Mouse (Mus musculus): Measurements from ENCODE around the gene Oasl2. TPM values are rescaled to one million over a fixed set of nuclear protein-coding genes. Genes with fewer than 3 reads are reported as not detected.
A peak's percentile ranks its signal among the peaks of the same experiment; 100 is the strongest.
"Not testable (repeated sequence)": the region's sequence is repeated elsewhere in the genome, so short reads cannot be mapped to it uniquely, and the experiment has no call there.

Oasl2 gene
- polyA plus RNA-seq, 1 experiment: 53.4 TPM

DNA sequence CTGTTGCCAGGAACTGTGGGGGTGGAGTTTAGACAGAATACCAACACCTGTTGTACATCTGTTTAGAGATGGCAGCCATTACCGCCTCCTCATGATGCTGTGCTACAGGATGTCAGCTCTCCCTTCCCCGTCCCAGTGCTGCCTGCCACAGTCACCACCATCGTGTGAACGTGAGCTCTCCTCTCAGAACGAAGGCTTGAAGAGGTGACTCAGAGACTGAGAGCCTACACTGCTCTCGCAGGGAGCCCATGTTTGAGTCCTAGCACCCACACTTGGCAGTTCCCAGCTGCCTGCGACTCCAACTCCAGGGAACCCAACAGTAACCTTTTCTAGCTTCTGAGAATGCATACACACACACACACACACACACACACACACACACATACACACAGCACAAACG lies 18.1 kb downstream of the Oasl2 start:
- TF ChIP-seq POLR2A (IDR thresholded peaks at IDR 0.05; ENCODE audit: low read depth, low read length) (no peak), CTCF (IDR thresholded peaks at IDR 0.05; ENCODE audit: extremely low read depth, insufficient read length, insufficient replicate concordance, low read depth, low read length) (no peak)
- Histone ChIP-seq H3K4me1 (ENCODE audit: control insufficient read depth, insufficient read depth, insufficient read length, low read length) (no peaks in the 10 kb centered on the region), H3K27ac (ENCODE audit: insufficient read depth, low read depth, low read length) (no peak overlapping the region), H3K4me3 (ENCODE audit: low read depth, low read length) (no peak overlapping the region), H3K36me3 (ENCODE audit: control insufficient read depth, insufficient read depth, low read length) (peaks cover 25% of the 10 kb centered on the region), H3K27me3 (ENCODE audit: control insufficient read depth, insufficient read depth, low read length) (no peaks in the 10 kb centered on the region)
- WGBS: 84% methylated on average over 8 of the region's 8 CpGs

DNA sequence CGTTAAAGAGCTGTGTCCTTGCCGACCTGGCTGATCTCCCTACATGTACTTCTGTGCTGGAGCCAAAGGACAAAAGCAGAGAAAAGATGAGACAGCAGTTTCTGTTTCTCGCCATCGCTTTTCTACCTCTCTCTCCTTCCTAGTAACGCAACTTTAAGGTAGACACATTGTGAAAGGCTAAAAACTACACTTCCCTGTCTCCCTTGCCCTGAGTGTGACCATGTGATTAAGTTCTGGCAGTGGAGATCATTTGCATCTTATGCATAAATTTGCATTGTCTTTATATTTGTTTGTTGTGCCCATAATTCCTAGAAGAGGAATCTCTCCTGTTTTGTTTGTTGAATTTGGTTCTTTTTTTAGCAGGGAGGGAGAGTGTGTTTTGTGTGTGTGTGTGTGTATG lies 19.1 kb downstream of the Oasl2 start:
- TF ChIP-seq CTCF (IDR thresholded peaks at IDR 0.05; ENCODE audit: extremely low read depth, insufficient read length, insufficient replicate concordance, low read depth, low read length) (no peak), POLR2A (IDR thresholded peaks at IDR 0.05; ENCODE audit: low read depth, low read length) (no peak)
- no peaks in the 10 kb centered on the region for H3K27me3 ChIP-seq (ENCODE audit: control insufficient read depth, insufficient read depth, low read length)

DNA sequence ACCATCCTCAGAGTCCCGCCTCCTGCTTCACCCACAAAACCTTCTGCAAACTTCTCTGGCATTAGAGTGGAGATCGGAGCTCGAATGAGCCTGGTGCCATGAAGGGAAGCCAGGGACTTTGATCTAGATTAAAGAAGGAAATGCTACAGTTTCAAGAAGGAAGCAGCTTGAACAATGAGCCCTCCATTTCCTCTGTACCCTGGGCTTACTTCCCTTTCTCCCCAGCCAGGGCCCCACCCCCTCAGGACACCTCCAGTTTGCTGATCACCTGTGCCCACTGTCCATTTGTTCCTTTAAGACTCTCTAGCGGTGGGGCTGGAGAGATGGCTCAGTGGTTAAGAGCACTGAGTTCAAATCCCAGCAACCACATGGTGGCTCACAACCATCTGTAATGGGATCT lies 20.0 kb downstream of the Oasl2 start:
- no peak overlapping the region for H3K4me3 ChIP-seq (ENCODE audit: low read depth, low read length)
- 76% methylated on average over 4 of the region's 4 CpGs for WGBS
- H3K27me3 ChIP-seq (ENCODE audit: control insufficient read depth, insufficient read depth, low read length): no peaks in the 10 kb centered on the region
- H3K27ac ChIP-seq (ENCODE audit: insufficient read depth, low read depth, low read length): no peak overlapping the region
- H3K36me3 ChIP-seq (ENCODE audit: control insufficient read depth, insufficient read depth, low read length): peaks cover 7% of the 10 kb centered on the region
- TF ChIP-seq POLR2A (IDR thresholded peaks at IDR 0.05; ENCODE audit: low read depth, low read length) (no peak), CTCF (IDR thresholded peaks at IDR 0.05; ENCODE audit: extremely low read depth, insufficient read length, insufficient replicate concordance, low read depth, low read length) (no peak)
- H3K4me1 ChIP-seq (ENCODE audit: control insufficient read depth, insufficient read depth, insufficient read length, low read length): no peaks in the 10 kb centered on the region

More for the DNA sequence above, 19.1 kb downstream of the Oasl2 start:
- no peak overlapping the region for H3K27ac ChIP-seq (ENCODE audit: insufficient read depth, low read depth, low read length)
- H3K36me3 ChIP-seq (ENCODE audit: control insufficient read depth, insufficient read depth, low read length): peaks cover 17% of the 10 kb centered on the region
- WGBS: 70% methylated on average over 5 of the region's 5 CpGs
- H3K4me1 ChIP-seq (ENCODE audit: control insufficient read depth, insufficient read depth, insufficient read length, low read length): no peaks in the 10 kb centered on the region
- no peak overlapping the region for H3K4me3 ChIP-seq (ENCODE audit: low read depth, low read length)

DNA sequence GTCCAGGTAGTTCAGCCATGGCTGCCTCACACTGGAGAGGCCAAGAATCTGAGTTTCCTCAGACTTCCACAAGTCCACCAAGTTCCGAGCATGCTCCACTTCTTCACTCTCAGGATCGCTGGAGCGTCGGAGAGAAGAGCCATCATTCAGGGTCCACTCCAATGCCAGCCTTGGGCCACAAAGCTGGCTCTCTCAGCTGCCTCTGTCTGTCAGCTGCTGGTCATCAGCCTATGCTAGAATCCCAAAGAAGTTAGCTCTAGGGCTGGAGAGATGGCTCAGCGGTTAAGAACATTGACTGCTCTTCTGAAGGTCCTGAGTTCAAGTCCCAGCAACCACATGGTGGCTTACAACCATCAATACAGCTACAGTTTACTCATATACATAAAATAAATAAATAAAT lies 20.6 kb downstream of the Oasl2 start:
- WGBS: 95% methylated on average over 5 of the region's 5 CpGs

DNA sequence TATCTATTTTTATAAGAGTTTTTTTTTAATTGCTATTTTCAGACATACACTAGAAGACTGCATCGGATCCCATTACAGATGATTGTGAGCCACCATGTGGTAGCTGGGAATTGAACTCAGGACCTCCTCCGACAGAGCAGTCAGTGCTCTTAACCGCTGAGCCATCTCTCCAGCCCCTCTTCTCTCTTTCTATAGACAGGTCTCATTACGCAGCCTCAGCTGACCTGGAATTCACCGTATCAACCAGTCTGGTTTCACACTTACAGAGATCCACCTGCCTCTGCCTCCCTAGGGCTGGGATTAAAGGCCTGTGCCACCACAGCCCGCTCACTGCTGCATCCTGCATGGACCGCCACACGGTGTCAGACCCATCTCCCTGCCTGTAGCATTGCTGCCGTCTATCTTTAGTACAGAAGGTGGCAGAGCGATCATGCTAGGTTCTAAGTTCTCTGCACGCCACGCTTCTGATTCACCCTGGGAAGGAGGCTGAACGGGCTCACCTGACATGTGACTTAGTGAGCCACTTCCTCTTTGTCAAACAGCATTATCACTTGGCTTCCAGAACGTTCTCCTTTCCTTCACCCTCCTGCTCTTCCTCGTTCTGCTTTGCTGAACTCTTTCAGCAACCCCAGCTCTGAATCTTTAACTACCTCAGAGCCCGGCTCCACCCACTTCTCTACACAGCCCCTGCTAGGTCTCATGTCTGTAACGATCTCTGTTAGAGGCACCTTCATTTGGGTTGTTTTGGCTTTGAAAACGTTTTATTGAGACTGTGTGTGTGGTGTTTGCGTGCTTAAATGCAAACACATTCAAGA lies 25.0 kb downstream of the Oasl2 start:
- H3K27me3 ChIP-seq (ENCODE audit: control insufficient read depth, insufficient read depth, low read length): no peaks in the 10 kb centered on the region
- H3K4me3 ChIP-seq (ENCODE audit: low read depth, low read length): peak overlapping the region; percentile 19; the same call in 1 of the 2 replicates
- peak overlapping the region; percentile 84 for H3K27ac ChIP-seq (ENCODE audit: insufficient read depth, low read depth, low read length)
- 0 out of 2 replicates have a peak, but pooled peaks cover 2% of the 10 kb centered on the region for H3K36me3 ChIP-seq (ENCODE audit: control insufficient read depth, insufficient read depth, low read length)
- 29% methylated on average over 19 of the region's 19 CpGs for WGBS
- TF ChIP-seq CTCF (IDR thresholded peaks at IDR 0.05; ENCODE audit: extremely low read depth, insufficient read length, insufficient replicate concordance, low read depth, low read length) (peak; percentile 53; the same call in 1 of the 2 replicates), POLR2A (IDR thresholded peaks at IDR 0.05; ENCODE audit: low read depth, low read length) (no peak)
- no peaks in the 10 kb centered on the region; the same call in 1 of the 2 replicates for H3K4me1 ChIP-seq (ENCODE audit: control insufficient read depth, insufficient read depth, insufficient read length, low read length)

More for the DNA sequence above, 20.6 kb downstream of the Oasl2 start:
- H3K36me3 ChIP-seq (ENCODE audit: control insufficient read depth, insufficient read depth, low read length); H3K27me3 ChIP-seq (ENCODE audit: control insufficient read depth, insufficient read depth, low read length); H3K4me3 ChIP-seq (ENCODE audit: low read depth, low read length); H3K4me1 ChIP-seq (ENCODE audit: control insufficient read depth, insufficient read depth, insufficient read length, low read length); H3K27ac ChIP-seq (ENCODE audit: insufficient read depth, low read depth, low read length): not testable (repeated sequence)

DNA sequence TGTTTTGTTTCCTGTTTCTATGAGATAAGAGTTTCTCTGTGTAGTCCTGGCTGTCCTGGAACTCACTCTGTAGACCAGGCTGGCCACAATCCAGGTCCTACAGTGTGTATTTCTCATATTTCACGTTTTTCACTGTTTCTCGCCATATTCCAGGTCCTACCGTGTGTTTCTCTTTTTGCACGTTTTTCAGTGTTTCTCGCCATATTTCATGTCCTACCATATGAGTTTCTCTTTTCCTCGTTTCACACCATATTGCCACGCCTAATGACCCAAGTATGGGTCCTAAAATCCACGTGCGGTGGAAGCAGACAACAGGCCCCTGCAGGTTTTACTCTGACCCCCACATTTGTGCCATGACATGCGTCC lies 25.6 kb downstream of the Oasl2 start:
- WGBS: 30% methylated on average over 10 of the region's 10 CpGs
- Histone ChIP-seq H3K4me1 (ENCODE audit: control insufficient read depth, insufficient read depth, insufficient read length, low read length) (peaks cover 4% of the 10 kb centered on the region; the same call in 1 of the 2 replicates), H3K27ac (ENCODE audit: insufficient read depth, low read depth, low read length) (peak overlapping the region; percentile 84), H3K4me3 (ENCODE audit: low read depth, low read length) (peak overlapping the region; percentile 16; the same call in 1 of the 2 replicates), H3K36me3 (ENCODE audit: control insufficient read depth, insufficient read depth, low read length) (0 out of 2 replicates have a peak, but pooled peaks cover 2% of the 10 kb centered on the region), H3K27me3 (ENCODE audit: control insufficient read depth, insufficient read depth, low read length) (no peaks in the 10 kb centered on the region)
- TF ChIP-seq POLR2A (IDR thresholded peaks at IDR 0.05; ENCODE audit: low read depth, low read length) (no peak), CTCF (IDR thresholded peaks at IDR 0.05; ENCODE audit: extremely low read depth, insufficient read length, insufficient replicate concordance, low read depth, low read length) (no peak)

DNA sequence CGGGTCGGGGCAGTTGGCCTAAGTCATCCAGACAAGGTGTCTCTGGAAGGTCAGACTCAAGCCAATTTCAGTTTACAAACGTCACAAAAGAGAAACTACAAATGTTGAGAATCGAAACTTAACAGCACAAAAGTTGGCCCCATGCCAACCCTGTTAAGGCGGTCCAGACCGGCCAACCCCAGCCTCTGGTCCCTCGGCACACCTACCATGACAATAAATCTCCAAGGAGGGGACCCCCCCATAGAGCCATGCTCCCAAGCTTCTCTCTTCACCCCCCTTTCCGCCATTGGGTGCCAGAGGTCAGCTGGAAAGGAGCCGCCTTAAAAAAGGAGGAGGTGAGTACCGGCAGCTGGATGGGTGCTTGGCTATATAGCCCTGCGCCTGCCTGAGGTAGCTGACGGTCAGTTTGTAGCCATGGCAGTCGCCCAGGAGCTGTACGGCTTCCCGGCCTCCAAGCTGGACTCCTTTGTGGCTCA lies 26.3 kb downstream of the Oasl2 start, which contains the start of gene Oasl1:
TSS of gene Oasl1 (plus strand) at position 243 of the 476 bp plus-strand sequence.
- Histone ChIP-seq H3K27ac (ENCODE audit: insufficient read depth, low read depth, low read length) (peak within 1 kb of the TSS; percentile 84), H3K27me3 (ENCODE audit: control insufficient read depth, insufficient read depth, low read length) (no peaks in the 10 kb centered on the region), H3K36me3 (ENCODE audit: control insufficient read depth, insufficient read depth, low read length) (peaks cover 7% of the 10 kb centered on the region), H3K4me3 (ENCODE audit: low read depth, low read length) (peak within 1 kb of the TSS; percentile 66), H3K4me1 (ENCODE audit: control insufficient read depth, insufficient read depth, insufficient read length, low read length) (peaks cover 11% of the 10 kb centered on the region; the same call in 1 of the 2 replicates)
- no peak for TF ChIP-seq CTCF (IDR thresholded peaks at IDR 0.05; ENCODE audit: extremely low read depth, insufficient read length, insufficient replicate concordance, low read depth, low read length)
- TF ChIP-seq POLR2A (IDR thresholded peaks at IDR 0.05; ENCODE audit: low read depth, low read length): peak; percentile 88
- WGBS: 2% methylated on average over 15 of the region's 15 CpGs

All from small intestine, adult 2 months (tissue).